Mouse (Mus musculus) E14TG2a.4 (cell line): ENCODE data around the gene Slc6a5.

ENCODE experiments used
- H3K27me3 ChIP-seq: 2 replicates; pipeline ENCODE4 v1.6.1; 2014; ENCODE audit warnings: low read length, control low read depth; ENCODE audit not compliant: insufficient read depth
- H3K36me3 ChIP-seq: 2 replicates; pipeline ENCODE4 v1.6.1; 2014; ENCODE audit warnings: low read length, control low read depth; ENCODE audit not compliant: insufficient read depth
- H3K4me1 ChIP-seq: replicated peaks from 2 replicates; pipeline ENCODE4 v1.6.1; 2014; ENCODE audit warnings: low read depth, low read length, control low read depth
- H3K4me3 ChIP-seq: replicated peaks from 2 replicates; pipeline ENCODE4 v1.5.1; 2014; ENCODE audit warnings: mild to moderate bottlenecking, low read length
- H3K9me3 ChIP-seq: 2 replicates; pipeline ENCODE4 v1.6.1; 2014; ENCODE audit warnings: low read length, control low read depth
- CTCF ChIP-seq: conservative IDR thresholded peaks from 2 replicates; pipeline ENCODE4 v1.5.1; 2014; ENCODE audit warnings: low read length
- NANOG ChIP-seq: IDR thresholded peaks from 2 replicates; pipeline ENCODE4 v1.6.1; 2014; ENCODE audit warnings: borderline replicate concordance, low read length, mixed read lengths
- POU5F1 ChIP-seq: IDR thresholded peaks from 2 replicates; pipeline ENCODE4 v1.6.1; 2014; ENCODE audit warnings: low read length, borderline replicate concordance

Slc6a5 gene

DNA sequence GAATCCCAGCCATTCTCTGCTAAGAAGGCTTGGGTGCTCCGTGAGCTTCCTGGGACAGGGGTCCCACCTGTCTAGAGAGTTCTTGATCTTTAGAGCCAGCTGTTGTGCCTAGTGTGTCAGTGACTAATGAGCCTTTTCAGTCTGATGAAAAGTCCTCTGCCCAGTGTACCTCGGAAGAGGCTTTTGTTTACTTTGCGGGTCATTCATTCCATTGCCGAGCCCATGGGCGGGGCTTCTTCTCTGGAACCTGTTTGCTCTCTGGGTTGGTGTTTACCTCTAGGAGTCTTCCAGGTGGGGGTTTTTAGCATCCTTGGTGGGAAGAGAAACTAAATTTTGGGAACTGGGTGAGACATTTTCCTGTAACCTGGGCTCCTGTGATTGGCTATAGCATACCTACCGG is 74.8 kb downstream of the Slc6a5 start:
- no peaks in the 10 kb centered on the region for H3K9me3 ChIP-seq
- TF ChIP-seq CTCF (no peak), NANOG (no peak), POU5F1 (no peak)

DNA sequence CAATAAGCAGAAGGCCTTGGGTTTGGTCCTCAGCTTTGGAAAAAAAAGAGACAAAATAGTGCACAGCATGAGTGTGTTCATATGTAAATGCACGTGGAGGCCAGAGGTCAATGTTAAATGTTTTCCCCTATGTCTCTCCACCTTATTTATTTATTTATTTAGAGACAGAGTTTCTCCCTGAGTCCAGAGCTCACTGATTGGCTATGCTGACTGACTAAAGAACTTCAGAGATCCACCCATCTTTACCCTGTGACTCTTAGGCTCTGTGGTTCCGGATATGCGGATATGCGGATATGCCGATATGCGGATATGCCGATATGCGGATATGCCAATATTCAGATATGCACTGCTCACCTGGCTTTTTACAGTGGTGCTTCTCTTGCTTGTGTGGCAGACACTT is 76.0 kb downstream of the Slc6a5 start:
- Histone ChIP-seq H3K9me3 (no peaks in the 10 kb centered on the region), H3K4me3 (no peak overlapping the region), H3K4me1 (peaks cover 62% of the 10 kb centered on the region), H3K36me3 (no peaks in the 10 kb centered on the region), H3K27me3 (peaks cover 2% of the 10 kb centered on the region)
- peak; percentile 94 for TF ChIP-seq POU5F1
- TF ChIP-seq NANOG, result no peak
- TF ChIP-seq CTCF, result no peak

More for the DNA sequence above, 74.8 kb downstream of the Slc6a5 start:
- Histone ChIP-seq H3K4me1 (peaks cover 62% of the 10 kb centered on the region), H3K4me3 (no peak overlapping the region), H3K36me3 (no peaks in the 10 kb centered on the region), H3K27me3 (peaks cover 13% of the 10 kb centered on the region)

- Histone ChIP-seq H3K9me3 (no peaks in the 10 kb centered on the region), H3K36me3 (no peaks in the 10 kb centered on the region), H3K27me3 (no peaks in the 10 kb centered on the region), H3K4me3 (no peak overlapping the region), H3K4me1 (no peaks in the 10 kb centered on the region)
- TF ChIP-seq CTCF, result no peak
- no peak for TF ChIP-seq POU5F1
- TF ChIP-seq NANOG, result no peak
Measured at GRCm38 (mm10) chr7:49999321-49999720, 89.4 kb downstream of the Slc6a5 start.

- Histone ChIP-seq H3K36me3 (no peaks in the 10 kb centered on the region), H3K27me3 (no peaks in the 10 kb centered on the region), H3K4me3 (no peak overlapping the region), H3K9me3 (no peaks in the 10 kb centered on the region), H3K4me1 (no peaks in the 10 kb centered on the region)
- TF ChIP-seq CTCF, result no peak
- TF ChIP-seq NANOG, result no peak
- TF ChIP-seq POU5F1, result no peak
Measured at GRCm38 (mm10) chr7:50005268-50005667, 95.3 kb downstream of the Slc6a5 start.
